Mouse (Mus musculus) gonadal fat pad, adult 2 months (tissue): ENCODE measurements at regions not wholly inside any gene's neighbourhood (a gene's known extent, or its start where the extent isn't known, plus 50 kb on each side); places are given as distances from the start of the nearest gene placed in this dataset.

ENCODE experiments used
- DNase-seq: peaks from one replicate; pipeline ENCODE4 v3.0.0-alpha.2; 2012; ENCODE audit warnings: low read depth

DNA sequence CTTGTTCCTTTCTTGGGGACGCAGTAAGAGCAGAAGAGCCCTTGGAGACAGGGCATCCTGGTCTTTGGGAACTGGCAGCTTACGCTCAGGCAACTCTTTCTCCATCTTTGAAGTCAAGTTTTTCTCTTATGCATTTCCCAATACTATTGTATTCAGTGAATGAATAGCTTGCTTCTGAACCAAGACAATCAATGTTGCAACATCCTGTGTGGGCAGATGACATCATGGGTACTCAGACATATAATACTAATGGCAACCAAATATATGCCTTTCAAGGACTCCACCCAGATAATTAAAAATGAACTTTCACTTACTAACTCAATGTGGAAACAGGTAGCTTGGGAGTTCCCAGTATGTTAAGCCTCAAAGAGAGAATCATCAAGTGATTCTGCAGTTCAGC, 104.6 kb downstream of the Ngf start:
- DNase-seq: peak; percentile 86

DNA sequence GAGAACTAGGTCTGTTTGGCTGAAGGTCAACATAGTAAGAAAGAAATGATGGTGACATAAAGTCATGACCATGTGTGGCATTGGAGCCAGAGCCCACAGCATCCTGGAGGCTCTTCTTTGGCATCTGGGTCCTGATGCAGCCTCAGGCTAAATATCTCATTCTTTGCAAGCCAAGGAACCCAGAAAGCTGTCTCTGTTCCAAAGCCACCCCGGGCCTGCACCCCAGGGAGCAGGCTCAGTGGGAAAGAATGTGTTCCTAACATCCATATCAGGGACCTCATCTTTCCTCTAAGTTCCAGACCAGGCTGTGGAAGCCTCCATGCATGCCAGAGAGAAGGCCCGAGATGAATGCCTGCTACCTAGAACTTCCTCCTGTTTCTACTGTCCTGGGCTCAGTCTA, 107.2 kb downstream of the Ngf start:
- no peak for DNase-seq

DNA sequence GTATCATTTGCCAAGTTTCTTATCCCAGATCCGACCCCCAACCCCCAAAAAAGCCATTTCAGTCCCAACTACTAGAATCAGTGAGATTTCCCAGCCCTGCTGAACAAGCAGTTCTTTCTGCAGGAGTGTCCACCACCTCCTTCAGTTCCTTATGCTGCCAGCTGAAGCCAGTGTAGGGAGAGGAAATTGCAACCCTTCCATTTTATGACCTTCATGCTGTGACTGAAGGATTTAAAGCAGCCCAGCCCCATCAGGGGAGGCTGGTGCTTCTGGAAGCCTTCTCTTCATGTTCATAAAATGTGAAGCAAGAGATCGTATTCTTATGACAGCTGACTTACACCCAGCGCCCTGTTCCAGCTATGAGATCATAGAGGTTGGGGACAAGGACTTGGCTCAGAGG, 112.1 kb downstream of the Ngf start:
- DNase-seq: no peak

DNA sequence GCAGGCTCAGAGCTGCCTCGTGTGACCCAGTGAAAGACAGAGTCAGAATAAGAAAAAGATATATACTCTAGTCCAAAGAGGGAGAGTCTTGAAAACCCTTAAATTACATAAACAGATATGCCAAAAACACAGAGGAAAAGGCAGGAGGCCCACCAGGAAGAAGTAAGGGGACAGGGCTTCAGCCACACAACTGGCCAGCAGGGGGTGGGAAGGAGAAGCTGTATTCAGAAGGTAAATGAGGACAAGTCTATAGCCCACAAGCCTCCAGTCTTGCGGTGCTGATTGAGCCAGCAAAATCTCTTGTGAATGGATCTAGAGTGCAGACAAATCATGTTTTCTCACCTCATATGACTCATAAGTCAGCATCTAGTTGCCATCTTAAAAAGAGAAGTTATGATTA, 115.4 kb downstream of the Ngf start:
- DNase-seq: no peak

DNA sequence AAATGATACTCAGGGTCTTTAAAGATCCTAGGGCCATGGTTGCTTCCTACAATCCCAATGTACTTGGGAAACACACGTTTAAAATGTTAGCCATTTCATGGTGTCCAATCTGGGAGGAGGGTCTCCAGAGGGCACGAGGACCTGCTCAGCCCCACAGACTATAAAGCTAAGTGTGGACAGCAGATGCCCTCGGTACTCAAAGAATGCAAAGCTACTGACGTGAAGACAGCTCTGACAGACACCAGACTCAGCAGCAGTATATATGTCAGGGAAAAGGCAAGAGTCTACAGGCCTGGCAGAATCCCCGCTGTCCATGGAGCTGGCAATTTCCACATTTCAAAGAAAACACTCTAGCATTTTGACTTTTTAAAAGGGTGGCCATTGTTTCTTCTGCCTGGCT, 116.5 kb downstream of the Ngf start:
- no peak for DNase-seq

DNA sequence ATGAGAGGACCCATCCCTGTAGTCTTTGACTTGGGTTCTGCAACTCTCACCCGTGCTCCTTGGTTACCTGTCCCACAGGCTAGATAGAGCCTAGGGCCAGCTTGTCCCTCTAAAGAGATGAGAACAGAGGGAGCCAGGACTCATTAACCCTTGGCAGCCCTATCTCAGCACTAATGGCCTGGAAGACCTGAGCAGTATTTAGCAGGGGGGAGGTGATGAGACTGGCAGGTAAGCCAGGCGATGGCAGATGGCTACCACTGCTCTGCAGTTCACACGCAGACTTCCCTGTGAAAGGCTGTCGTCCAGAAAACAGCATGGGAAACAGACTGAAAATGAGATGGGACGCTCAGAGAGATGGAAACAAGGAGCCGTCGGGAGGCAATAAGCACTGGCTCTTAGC, 122.3 kb downstream of the Ngf start:
- DNase-seq: no peak

DNA sequence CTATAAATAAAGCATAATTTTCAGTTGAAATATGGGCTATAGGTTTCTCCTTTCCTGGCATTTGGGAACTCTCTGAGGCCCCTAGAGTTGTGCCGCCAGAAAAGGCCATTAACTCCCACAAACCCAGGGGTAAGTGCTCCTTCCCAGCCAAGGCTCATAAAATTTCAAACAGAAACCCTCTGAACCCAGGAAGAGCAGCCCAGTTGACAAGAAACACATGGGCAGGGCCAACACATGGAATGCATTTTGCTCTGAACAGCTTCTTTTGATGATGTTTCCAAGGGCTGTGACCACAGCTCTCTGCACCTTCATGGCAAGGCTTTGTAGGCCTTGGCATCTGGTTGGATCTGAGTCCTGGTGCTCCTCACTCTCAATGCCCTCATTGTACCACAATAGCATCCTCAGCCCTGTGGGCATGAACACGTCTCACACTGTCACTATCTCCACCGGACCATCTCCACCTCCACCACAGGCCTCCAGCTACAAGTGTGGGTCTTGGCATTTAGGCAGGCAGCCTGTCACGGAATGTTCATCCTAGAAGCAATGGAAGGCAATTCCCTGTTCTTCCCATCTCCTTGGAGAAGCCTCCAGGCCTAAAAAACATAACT, 127.3 kb downstream of the Ngf start:
- DNase-seq: no peak

DNA sequence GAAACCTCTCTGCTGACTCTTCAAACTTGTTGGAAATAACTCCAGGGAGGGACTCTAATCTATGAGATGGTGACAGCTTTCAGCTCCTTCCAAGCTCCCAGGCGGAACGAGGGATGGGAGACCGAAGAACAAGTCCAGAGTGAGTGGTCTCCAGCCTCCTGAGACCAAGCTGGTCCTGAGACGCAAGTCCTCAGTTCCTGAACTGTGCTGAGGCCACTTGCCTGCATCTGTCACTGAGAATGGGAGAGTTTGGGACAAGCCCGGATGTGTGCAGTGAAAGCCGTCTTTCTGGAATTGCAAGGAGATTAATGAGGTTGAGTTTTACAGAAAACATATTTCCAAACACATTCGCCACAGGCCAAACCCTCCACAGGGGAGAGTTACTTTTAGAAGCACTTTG, 129.3 kb downstream of the Ngf start:
- DNase-seq: peak; percentile 66

DNA sequence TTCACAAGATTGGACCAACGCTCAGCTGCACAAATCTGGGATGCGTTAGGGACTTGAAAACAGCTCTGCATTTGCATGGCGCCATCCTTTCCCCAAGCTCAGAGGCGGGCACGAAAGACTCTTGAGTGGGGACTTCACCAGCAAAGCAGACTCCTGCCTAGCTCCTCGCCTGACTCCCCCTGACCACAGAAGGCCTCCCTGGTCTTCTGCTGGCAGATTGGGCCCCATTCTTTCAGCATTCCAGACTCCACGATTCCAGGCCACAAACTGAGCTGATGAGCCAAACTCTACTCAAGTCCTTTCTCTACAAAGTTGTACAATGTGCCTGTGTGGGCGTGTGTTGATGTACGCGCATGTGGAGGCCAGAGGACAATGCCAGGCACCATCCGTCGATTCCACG, 131.6 kb upstream of the Tspan2 start:
- DNase-seq: no peak

DNA sequence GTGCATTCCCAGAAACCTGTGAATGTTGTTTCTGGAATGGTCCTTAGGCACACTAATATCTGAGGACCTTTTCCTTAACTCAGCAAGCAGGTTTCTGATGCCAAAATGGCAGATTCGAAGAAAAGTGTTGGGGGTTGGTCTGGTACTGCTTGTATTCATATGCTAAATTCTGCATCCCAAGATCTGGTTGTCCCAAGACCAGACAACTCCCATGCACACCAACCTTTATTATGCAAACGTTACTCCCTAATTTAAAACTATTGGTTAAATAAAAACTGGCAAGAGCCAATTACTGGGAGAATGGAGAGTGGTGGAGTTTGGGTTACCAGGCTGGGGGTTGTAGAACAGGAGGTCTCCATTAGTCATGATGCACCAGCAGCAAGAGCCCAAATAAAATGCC, 129.0 kb upstream of the Tspan2 start:
- DNase-seq: no peak

DNA sequence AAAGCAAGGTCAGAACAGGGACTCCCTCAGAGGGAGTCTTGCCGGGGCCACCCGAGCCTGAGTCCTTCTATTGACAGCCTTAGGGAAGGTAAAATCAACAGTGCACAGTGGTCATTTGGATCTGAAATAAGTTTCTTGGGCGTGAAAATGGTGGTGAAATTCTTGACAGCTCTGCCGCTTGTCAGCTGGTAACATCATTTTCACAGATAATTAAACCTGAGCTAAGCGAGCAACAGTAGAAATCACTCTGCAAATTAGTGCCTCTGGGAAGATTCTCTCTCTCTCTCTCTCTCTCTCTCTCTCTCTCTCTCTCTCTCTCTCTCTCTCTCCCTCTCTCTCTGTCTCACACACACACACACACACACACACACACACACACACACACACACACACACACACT, 123.4 kb upstream of the Tspan2 start:
- DNase-seq: no peak

DNA sequence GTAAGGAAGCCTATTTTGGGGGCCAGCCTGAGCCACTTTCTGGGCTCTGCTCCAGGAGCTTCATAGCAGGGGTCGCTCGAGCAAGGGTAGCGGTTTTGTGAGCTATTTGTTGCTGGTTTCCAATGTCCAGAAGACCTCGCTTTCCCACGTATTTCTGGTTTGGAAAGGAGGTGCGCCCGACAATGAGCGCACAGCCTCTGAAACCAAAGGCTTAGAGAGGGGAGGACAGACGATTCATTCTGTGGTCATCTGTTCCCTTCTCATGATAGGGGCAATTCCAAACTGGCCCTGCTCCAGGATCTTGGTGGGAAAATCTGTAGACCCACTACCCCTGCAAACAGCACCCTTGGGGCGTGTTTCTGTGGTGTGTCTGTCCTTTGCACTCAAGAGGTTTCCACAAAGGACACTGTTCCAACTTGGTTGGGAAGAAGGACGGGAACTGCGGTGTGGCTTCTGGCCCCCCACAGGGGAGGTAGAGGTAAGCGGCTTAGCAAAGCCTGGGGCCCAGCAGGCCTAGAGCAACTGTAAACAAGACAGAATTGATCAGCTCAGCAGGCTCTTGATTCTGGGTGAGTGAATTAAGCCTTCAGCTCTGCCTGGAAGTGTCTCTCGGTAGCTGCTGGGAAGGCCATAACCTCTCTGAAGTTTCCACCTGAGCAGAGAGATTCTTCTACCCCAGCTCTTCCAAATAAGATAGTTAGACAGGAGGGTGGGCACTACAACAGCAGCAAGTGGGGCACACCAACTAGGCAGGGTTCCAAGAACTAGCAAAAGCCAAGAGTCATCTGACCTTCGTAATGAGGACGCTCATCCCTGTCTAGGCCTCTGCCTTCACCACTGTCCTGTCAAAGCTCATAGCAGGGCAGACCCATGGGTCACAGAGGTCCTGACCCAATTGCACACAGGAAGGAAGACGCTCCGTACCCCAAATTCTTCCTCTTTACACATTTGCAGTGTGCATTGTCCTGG, 122.6 kb upstream of the Tspan2 start:
- no peak for DNase-seq

DNA sequence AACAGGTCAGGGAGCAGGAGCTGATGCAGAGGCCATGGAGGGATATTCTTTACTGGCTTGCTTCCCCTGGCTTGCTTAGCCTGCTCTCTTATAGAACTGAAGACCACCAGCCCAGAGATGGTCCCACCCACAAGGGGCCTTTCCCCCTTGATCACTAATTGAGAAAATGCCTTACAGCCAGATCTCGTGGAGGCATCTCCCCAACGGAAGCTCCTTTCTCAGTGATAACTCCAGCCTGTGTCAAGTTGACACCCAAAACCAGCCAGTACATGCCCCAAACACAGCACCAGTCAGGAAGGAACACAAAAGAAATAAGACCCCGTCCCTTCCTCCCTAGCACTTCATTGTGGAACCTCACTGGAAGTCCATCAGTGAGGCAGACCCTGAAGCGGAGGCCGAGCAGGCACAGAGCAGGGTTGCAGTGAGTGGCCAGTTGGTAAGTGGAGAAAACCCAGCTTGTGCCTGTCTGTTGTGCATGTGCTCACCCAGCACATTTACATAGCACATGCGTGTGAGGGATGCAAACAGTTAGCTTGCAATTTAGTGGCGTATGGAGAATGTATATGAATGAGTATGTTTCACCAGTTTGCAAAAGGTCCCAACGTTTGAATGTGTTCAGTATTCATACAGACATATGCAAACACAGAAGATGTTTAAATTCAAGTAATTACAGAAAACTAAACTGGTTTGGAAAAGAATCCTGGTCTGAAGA, 114.5 kb upstream of the Tspan2 start:
- no peak for DNase-seq

DNA sequence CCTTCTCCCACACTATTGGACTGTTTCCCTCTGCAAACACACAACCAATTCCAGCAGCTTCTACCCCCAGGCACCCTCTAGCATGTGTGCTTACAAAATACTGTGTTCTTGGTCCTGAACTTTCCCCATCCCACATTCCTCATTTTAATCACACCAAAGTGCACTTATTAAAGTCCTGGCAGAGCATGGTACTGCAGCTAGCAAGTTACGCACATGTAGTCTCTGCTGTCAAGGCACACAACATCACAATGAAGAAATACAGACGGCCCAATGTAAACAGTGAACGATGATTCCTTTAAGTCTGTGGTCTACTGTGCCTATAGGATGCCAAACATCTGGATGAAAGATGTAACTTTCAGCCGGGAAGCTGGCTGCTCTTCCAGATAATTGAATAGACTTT, 98.3 kb upstream of the Tspan2 start:
- DNase-seq: peak; percentile 75

DNA sequence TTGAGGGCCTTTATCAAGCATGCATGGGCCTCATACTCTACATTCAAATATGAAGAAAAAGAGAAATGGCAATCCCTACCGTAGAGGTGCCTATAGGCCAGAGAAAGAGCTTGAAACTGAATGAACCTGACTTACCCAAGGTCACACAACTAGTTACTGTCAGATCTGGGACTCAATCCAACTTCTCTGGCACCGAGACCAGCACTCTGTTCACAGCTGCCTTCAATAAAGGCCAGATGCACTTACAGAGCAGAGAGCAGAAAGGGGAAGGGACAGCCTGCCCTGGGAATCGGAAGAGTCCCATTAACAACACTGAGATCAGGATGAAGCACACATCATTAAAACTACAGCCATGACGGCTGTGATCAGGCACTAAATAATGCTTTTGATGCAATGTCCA, 97.7 kb upstream of the Tspan2 start:
- no peak for DNase-seq

DNA sequence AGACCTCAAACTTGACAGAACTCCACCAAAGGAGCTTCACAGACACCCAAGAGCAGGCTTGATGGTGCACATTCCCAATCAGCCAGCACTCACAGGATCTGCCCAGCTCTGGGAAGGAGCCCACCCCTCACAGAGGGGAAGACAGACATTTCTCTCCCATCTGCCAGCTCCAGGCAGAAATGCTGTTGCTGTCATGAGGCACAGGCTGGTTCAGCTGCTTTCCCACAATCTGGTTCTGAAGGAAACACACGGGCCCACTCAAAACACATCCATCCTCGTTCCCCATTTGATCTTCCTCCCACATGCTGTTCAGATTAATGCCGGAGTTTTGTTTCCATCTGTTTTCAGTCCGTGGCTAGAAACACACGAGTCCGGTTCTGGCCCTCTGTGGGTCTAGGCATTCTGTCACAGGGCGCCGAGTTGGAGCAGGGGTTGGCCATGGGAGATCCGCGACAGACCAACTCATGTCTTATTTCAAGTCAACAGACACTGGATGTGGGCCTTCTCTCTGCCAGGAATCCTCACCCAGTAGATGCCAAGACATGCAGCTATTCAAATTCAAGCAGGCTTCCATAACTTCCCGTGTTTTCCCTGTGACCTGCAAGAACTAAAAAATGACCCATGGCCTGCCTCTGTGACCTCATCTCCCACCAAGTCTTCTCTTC, 89.9 kb upstream of the Tspan2 start:
- no peak for DNase-seq

DNA sequence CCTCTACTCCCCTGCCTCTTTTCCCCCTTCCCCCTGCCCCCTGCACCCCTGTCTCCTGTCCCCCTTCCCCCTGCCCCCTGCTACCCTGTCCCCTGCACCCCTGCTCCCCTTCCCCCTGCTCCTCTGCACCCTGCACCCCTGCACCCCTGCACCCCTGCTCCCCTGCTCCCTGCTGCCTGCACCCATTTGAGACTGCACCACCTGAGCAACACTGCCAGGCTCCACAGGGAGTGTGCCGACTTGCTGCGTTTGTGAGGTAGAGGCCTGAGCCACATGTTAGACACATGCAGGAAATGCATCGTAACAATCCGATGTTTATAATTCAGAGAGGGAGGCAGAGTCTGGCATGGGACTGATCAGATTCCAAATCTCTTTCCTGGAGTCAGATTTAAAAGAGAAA, 85.9 kb upstream of the Tspan2 start:
- DNase-seq: no peak

DNA sequence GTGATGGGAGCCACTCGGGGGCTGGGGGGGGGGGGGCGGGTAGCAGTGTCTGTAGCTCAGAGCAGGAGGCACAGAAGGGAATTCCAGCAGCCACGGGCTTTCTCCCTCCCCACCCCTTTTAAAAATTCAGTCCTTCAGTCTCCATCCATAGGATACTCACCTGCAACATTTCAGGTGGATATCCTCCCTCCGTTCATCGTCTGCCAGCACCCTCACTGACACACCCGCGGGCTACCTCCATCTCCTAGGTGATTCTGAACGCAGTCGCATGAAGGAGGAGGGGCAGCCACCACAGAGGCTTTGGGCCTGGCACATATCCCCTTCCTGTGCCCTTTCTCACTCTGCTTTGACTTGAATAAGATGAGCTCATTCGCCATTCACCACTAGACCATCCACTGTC, 79.4 kb upstream of the Tspan2 start:
- DNase-seq: no peak

DNA sequence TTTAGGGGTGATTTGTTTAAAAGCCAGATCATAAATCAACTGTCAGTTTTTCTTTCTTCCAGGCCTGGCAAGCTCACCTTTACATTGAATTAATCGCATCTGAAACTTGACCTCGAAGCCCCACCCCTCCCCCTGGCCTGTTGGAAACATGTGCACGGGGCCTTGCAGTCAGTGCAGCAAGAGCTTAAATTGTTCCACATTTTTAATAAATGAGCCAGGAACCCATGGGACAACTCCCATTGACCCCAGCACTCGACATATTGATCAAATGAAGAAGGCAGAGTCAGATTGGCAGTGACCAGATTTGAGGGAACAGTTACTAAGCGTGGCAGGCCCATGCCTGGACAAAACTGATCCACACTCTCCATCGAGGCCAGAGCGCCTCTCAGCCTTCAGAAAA, 77.2 kb upstream of the Tspan2 start:
- DNase-seq: no peak

DNA sequence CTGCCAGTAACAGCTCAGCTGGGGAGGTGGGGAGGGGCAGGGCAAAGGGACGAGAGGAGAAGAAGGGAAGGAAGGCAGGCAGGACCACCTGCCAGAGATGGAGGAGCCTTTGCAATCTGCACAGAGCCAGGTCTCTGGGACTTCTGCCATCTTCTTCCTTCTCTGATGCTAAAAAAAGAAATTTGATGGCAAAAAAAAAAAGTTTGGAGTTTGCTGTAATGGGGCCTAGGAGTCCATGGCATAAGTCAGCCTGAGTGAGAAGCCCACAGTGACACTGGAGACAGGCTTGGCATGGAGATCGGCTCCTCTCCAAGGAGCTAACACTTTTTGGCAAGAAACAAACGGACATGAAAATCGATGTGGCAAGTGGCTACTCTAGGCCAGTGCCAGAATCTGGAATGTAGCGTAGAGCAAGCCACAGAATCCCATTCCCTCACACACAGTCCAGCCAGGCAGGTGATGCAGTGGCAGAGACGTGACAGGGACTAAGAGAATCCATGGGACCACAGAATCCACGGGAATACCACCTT, 76.7 kb upstream of the Tspan2 start:
- DNase-seq: no peak

DNA sequence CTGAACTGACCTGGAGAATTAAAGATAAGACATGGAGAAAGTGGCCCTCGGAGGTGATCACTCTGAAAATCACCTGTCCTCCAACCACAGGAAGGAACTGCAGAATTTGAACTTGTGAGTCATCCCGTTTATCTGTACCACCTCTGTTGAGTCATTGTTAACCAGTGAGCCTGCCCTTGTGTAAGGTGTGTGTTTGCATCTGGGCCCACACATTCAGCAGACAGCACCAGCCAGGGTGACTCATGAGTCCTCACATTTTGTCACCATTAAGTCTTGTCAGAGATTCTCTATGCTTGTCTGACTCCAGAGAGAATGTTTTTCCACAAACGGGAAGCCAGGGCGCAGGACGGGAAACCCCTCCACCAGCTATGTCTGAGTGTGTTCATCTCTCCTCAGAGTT, 75.0 kb upstream of the Tspan2 start:
- DNase-seq: no peak

DNA sequence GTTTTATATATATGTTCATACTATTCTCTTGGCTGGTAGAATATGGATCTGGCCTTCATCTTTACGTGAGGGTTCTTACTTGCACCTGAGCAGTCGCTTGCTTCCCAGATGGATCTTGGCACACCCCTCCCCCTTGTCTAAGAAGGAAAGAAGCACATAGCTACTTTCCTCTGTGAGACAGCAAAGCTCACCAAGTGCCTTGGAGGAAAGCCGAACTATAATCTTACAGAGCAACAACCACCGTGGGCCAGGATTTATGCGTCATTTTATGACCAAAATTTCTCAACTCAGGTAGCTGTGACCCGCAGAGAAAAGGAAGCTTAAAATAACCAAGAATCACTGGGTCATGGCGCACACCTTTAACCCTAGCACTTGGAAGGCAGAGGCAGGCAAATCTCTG, 73.0 kb upstream of the Tspan2 start:
- peak; percentile 89 for DNase-seq
